Mouse (Mus musculus): ENCODE measurements around the gene Lhb. TPM values are rescaled to one million over a fixed set of nuclear protein-coding genes. Genes with fewer than 3 reads are reported as not detected.

Gene Lhb
- total RNA-seq, 1 experiment from 2014 or later, result not detected

DNA sequence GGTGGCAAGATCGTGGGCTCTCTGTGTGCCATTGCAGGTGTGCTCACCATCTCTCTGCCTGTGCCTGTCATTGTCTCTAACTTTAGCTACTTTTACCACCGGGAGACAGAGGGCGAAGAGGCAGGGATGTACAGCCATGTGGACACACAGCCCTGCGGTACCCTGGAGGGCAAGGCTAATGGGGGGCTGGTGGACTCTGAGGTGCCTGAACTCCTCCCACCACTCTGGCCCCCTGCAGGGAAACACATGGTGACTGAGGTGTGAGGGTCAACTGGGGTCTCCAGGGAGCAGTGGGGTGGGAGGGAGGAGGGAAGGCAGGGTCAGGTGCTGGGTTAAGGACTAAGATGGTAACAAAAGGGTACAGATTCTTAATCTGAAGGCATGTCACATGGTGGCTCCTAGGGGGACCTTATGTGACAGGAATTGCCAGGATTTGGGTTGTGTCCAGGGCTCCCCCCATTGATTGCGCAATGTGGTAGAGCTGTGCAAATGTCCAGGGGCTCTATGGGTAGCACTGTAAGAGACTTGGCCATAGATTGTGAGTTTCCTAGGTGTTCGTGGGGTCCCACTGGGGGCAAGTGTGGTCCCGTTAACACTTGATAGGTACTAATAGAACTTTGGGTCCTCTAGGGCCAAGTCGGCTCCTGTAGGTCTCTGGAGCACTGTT, 11.0 kb upstream of the Lhb start:
- no peak for ATAC-seq (replicated peaks in 1 of 2; ENCODE audit: insufficient read depth in 1 of 2, low FRiP score in 2 of 2, low TSS enrichment in 1 of 2, low read depth in 1 of 2, poor library complexity in 2 of 2, severe bottlenecking in 2 of 2)

DNA sequence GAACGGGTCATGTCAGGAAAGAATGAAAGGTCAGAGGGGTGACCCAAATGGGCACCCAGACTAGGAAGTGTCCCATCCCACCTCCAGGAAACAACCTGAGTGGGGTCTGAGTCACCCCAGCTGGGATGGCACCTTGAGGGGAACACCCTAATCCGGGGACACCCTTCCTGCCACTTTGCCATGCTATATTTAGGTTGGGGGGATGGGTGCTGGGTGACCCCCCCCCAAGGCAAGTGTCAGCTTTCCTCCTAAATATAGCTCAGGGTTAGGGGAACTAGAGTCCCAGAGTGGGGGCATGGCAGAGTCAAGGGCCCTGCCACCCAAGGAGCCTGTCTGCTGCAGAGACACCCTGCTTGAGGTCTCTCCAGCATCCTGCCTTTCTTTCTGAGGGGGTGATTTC, 8.2 kb upstream of the Lhb start:
- ATAC-seq (replicated peaks in 1 of 2; ENCODE audit: insufficient read depth in 1 of 2, low FRiP score in 2 of 2, low TSS enrichment in 1 of 2, low read depth in 1 of 2, poor library complexity in 2 of 2, severe bottlenecking in 2 of 2), result no peak

DNA sequence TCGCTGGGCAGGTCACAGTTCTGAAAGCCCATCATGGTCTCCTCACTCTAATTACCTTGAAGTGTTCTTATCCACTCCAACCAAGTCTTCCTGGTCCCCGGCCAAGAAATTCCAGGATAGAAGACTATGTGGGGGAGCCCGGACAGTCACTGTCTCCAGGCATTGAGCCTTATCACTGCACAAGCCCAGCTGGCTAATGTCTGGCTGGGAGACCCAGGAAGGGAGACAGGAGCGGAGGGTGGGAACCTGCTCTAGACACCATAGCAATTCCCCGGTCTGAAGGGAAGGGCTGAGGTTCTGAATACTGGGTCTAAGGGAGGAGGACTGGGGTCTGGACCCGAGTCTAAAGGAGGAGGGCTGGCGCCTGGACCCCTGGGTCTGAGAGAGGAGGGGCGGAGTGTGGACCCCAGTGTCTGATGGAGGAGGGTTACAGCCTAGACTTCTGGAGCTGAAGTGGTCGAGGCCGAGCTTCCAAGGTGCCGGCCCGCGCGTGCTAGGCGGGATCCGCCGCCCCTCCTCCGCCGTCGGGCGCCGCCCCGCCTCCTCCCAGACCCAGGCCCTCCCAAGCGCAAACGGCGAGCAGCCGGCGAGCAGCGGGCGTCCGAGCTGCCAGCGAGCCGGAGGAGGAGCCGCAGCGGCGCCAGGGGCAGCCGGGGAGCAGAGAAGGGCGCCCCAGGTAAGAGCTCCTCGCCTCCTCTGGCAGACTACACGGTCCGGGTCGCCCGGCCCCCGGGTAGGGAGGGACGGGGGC, 7.3 kb upstream of the Lhb start, which contains the start of gene Ntf5:
Ntf5 (plus strand) TSS at position 583 of the 751 bp plus-strand sequence.
- no peak for ATAC-seq (replicated peaks in 1 of 2; ENCODE audit: insufficient read depth in 1 of 2, low FRiP score in 2 of 2, low TSS enrichment in 1 of 2, low read depth in 1 of 2, poor library complexity in 2 of 2, severe bottlenecking in 2 of 2)

DNA sequence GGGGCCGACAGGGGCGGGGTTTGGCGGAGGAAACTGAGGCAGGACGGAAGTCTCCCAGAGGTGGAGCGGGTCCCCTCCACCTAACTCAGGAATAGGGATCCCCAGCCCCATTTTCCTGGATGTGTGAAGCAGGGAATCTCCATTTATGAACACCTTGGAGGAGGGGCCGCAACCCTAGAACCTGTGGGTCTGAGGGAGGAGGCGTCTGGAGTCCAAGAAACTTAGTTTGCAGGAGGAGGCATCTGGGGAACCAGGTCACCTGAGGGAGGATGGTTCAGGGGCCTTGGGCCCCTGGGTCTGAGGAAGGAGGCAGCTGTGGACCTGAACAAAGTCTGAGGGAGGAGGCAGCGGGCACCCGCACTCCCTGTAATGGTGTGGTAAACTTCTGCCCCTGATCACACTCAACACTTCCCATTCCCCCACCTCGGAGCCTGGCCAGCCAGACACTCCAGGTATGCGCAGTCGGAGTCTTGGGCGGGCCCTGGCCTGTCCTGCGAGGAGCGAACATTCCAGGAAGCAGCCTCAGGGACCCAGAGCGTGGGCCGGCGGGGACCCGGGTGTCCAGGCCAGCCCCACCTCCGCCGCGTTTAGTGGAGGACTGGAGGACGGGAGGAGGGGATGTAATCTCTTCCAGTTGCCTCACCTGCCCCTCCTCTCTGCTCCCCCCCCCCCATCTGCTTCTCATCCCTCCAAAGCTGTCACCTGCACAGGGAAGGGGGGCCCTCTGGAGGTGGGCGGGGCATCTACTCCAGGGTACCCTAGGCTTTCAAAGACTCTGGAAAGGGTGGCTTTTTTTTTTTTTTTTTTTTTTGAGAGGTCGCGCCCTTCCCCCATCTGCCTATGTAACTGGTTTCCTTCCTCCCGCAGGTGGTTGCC, 6.5 kb upstream of the Lhb start:
- ATAC-seq (replicated peaks in 1 of 2; ENCODE audit: insufficient read depth in 1 of 2, low FRiP score in 2 of 2, low TSS enrichment in 1 of 2, low read depth in 1 of 2, poor library complexity in 2 of 2, severe bottlenecking in 2 of 2), result 0 out of 4 replicates have a peak, but pooled peaks of 1 of the 2 experiments have one; percentile 15

DNA sequence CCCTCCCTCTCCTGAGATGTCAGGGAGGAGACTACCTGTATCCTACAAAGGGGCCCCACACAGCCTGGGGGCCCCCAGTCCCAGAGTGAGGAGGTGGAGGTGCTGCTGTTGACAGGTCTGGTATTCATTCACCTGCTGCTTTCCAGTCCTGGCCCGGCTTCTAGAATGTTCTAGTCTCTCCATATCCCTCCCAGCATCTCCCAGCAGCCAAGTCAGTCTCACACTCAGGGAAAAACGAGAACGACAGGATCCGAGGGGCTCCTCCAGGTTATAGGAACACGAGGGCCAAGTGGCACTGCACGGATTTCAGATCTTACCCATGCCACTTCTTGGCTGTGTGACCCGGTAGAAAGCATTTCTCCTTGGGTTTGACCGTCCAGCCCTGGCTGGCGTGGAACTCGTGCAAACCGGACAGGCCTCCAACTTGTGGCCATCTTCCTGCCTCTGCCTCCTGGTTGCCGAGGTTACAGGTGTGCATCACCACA, 5.8 kb upstream of the Lhb start:
- ATAC-seq (replicated peaks in 1 of 2; ENCODE audit: insufficient read depth in 1 of 2, low FRiP score in 2 of 2, low TSS enrichment in 1 of 2, low read depth in 1 of 2, poor library complexity in 2 of 2, severe bottlenecking in 2 of 2), result no peak

DNA sequence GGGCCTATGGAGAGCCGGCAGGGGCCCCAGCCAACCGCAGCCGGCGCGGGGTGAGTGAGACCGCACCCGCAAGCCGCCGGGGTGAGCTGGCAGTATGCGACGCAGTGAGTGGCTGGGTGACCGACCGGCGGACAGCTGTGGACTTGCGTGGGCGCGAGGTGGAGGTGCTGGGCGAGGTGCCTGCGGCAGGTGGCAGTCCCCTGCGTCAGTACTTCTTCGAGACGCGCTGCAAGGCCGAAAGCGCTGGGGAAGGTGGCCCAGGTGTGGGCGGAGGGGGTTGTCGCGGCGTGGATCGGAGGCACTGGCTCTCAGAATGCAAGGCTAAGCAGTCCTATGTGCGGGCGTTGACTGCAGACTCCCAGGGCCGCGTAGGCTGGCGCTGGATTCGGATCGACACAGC, 5.0 kb upstream of the Lhb start:
- peak; percentile 30 to 41; a peak in 1 of 4 replicates for ATAC-seq (replicated peaks in 1 of 2; ENCODE audit: insufficient read depth in 1 of 2, low FRiP score in 2 of 2, low TSS enrichment in 1 of 2, low read depth in 1 of 2, poor library complexity in 2 of 2, severe bottlenecking in 2 of 2)

DNA sequence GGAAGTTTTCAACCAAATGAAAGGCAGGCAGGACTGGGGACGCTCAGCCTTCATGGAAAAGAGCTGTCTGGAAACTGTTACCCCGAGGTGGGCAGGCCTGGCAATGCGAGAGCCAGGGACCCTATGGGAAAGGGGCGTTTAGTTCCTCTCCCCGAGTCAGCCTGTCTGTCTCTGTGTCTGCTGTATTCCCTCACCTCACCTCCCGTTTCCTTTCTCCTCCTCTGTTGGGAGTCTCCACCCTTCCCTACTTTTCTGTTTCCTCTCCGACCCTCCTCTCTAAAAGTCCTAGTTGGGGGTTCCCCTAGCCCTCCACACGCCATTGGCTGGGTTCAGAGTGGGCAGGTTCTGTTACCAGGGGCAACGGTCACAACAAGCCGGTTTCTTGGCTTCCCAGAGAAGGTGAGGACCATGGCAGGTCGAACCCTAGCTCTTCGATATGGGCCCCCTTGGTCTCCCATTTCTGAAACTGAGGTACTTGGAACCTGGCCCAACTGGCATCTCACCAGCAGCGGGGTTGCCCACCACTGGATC, 2.6 kb upstream of the Lhb start:
- 0 out of 4 replicates have a peak, but pooled peaks of 1 of the 2 experiments have one; percentile 19 for ATAC-seq (replicated peaks in 1 of 2; ENCODE audit: insufficient read depth in 1 of 2, low FRiP score in 2 of 2, low TSS enrichment in 1 of 2, low read depth in 1 of 2, poor library complexity in 2 of 2, severe bottlenecking in 2 of 2)

DNA sequence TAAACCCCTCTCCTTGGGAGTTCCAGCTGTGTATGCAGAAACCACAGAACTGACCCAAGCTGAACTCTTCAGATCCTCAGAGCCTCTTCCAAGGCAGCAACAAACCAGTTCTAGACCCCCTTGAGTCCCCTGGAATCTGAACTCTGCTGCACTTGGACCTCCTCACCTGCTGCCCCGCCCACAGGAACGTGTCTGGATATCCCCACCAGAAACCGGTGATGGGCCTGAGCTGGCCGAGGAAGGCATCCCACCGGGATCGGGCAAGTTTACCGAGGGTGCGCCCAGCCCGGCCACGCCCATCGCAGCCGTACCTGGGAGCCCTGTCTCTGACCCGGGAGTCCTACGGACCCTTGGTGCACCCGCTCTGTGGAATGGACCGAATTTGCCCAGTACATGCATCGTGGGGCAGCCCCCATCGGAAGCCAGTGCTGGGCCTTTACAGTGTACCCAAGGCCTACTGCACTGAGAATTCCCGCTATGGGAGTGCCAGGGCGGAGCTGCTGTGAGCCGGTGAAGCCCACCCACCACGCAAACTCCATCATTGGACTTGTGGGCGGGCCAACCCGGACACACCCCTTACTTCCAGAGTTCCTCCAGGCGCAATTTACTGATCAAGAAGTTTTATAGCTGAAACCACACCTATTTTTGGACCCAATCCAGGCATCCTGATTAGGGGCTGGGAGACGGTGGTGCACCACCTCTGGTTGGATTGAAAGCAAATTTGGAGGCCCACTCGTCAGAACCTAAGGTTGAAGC, 583 bp upstream of the Lhb start:
- ATAC-seq (replicated peaks in 1 of 2; ENCODE audit: insufficient read depth in 1 of 2, low FRiP score in 2 of 2, low TSS enrichment in 1 of 2, low read depth in 1 of 2, poor library complexity in 2 of 2, severe bottlenecking in 2 of 2), result no peak

DNA sequence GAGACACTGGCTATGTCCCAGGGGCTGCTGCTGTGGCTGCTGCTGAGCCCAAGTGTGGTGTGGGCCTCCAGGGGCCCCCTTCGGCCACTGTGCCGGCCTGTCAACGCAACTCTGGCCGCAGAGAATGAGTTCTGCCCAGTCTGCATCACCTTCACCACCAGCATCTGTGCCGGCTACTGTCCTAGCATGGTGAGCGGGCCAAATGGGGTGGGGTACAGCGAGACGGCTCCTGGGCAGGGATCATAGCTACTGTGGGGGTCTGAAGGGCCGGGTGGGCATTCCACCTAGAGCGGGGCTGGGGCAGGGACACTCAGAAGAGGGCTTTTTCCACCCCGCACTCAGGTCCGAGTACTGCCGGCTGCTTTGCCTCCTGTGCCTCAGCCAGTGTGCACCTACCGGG, 574 bp downstream of the Lhb start:
- no peak for ATAC-seq (replicated peaks in 1 of 2; ENCODE audit: insufficient read depth in 1 of 2, low FRiP score in 2 of 2, low TSS enrichment in 1 of 2, low read depth in 1 of 2, poor library complexity in 2 of 2, severe bottlenecking in 2 of 2)

DNA sequence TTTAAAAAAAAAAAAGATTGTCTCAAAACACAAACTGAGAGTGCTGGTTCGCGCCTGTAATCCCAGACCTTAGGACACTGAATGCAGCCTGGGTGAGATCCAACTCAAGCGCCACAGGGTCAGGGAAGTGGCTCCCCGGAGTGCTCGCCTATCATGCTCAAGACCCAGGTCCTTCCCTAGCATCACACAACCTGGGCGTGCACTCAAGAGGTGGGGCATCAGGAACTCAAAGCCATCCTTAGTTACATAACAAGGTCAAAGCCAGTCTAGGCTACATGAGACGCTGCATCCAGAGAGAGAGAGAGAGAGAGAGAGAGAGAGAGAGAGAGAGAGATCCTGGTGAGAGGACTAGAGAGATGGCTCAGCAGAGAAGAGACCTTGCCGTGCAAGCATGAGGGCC, 5.9 kb downstream of the Lhb start:
- no peak for ATAC-seq (replicated peaks in 1 of 2; ENCODE audit: insufficient read depth in 1 of 2, low FRiP score in 2 of 2, low TSS enrichment in 1 of 2, low read depth in 1 of 2, poor library complexity in 2 of 2, severe bottlenecking in 2 of 2)

DNA sequence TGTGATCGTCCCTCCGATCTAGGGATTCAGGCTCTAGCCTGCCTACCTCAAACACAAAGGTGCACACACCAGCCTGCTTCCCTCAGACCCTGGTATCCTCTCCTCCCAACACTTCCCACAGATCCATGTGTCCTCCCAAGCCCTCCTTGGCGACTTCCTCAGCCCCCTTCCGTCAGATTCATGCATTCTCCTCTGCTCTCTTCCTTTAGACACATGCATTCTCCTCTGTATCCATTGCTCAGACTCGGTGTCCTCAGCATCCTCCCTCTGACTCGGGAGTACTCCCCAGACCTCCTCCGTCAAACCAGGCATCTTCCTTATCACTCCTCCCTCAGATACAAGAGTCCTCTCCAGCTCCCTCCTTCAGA, 13.2 kb downstream of the Lhb start:
- ATAC-seq (replicated peaks in 1 of 2; ENCODE audit: insufficient read depth in 1 of 2, low FRiP score in 2 of 2, low TSS enrichment in 1 of 2, low read depth in 1 of 2, poor library complexity in 2 of 2, severe bottlenecking in 2 of 2), result no peak

DNA sequence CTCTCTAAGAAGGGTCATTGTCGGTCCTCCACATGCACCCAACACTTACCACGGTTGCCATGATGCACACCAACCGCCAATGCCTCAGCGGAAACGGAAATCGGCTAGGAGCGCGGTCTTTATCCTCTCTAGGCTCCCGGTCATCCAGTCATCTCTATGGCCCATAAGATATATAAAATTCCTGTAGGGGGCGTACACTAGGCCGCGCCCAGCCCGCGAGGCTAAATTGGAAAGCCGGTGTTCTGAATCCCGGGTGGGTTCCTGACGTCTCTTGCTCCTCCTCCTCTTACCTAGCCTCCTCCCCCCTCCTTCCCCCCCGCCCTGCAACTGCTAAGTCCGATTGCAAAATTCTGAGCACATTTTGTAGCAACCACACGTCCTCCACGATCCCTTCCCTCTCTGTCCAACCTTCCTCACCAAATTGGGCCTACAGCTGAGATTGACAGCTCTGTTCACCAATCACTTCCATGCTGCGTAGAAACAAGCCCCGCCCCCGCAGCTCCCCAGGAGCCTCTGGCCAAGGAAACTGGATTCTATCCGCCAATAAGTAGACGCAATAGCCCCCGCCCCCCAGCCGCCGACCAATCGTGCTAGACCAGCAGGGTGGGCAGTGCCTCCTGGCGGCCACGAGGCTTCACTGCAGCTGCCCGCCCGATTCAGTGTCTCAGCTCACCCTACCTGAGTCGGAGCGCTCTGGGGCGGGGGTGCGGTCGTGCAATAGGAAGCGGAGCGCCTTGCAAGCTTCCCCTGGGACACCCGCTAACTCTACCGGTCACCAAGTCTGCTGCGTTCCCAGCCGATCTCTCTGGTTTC, 13.8 kb downstream of the Lhb start, which contains the start of gene Gys1:
Gys1 (plus strand) TSS at position 642 of the 813 bp plus-strand sequence.
- ATAC-seq (replicated peaks in 1 of 2; ENCODE audit: insufficient read depth in 1 of 2, low FRiP score in 2 of 2, low TSS enrichment in 1 of 2, low read depth in 1 of 2, poor library complexity in 2 of 2, severe bottlenecking in 2 of 2), result peak; percentile 92

DNA sequence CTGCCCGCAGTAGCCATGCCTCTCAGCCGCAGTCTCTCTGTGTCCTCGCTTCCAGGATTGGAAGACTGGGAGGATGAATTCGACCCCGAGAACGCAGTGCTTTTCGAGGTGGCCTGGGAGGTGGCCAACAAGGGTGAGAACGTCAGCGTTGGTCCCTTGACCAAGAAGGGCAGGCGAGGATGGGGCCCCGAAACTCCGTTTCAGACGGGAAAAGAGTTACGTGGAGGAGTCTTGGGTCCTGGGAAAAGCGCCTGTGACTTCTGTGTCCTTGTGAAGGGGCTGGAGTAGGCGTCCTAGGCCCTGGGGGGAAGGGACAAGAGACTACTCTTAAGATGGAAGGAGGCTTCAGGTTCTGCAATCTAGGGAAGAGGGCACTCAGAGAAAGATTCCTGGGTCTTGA, 14.4 kb downstream of the Lhb start:
- no peak for ATAC-seq (replicated peaks in 1 of 2; ENCODE audit: insufficient read depth in 1 of 2, low FRiP score in 2 of 2, low TSS enrichment in 1 of 2, low read depth in 1 of 2, poor library complexity in 2 of 2, severe bottlenecking in 2 of 2)

DNA sequence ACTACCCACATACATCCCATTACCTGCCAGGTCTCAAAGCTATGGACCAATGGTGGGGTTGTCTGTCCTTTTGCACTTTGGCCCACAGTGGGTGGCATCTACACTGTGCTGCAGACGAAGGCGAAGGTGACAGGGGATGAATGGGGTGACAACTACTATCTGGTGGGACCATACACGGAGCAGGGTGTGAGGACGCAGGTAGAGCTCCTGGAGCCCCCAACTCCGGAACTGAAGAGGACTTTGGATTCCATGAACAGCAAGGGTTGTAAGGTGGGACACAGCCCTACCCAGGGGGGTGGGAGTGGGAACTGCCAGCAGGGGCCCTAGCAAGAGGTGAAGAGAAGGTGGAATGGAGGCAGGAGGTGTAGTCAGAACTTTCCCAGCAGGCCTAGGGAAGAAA, 15.8 kb downstream of the Lhb start:
- ATAC-seq (replicated peaks in 1 of 2; ENCODE audit: insufficient read depth in 1 of 2, low FRiP score in 2 of 2, low TSS enrichment in 1 of 2, low read depth in 1 of 2, poor library complexity in 2 of 2, severe bottlenecking in 2 of 2), result no peak

DNA sequence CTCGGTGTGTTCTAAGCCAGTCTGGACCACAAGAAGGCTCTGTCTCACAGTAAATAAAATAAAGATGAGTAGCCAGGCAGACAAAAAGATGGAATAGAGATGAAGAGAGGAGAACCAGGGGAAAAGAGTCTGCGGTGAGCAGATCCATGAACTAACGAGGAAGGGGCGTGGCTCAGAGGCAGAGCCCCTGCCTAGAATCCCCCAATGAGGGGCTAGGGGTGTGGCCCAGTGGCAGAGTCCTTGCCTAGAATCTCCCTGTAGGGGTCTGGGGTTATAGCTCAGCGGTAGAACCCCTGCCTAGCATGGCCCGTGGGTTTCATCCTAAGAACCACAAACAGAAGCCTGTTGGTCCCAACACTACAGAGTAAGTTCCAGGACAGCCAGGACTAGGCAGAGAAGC, 16.4 kb downstream of the Lhb start:
- ATAC-seq (replicated peaks in 1 of 2; ENCODE audit: insufficient read depth in 1 of 2, low FRiP score in 2 of 2, low TSS enrichment in 1 of 2, low read depth in 1 of 2, poor library complexity in 2 of 2, severe bottlenecking in 2 of 2), result no peak
